Mouse (Mus musculus) hindbrain, embryonic 12.5 days (tissue): ENCODE data around the gene P4ha2. TPM values are rescaled to one million over a fixed set of nuclear protein-coding genes. Genes with fewer than 3 reads are reported as not detected.

ENCODE experiments used
- ATAC-seq: fragments of 200-750 bp; cut with Nextera tagmentation; 2 replicates; pipeline ENCODE4 v1.8.0; 2017; ENCODE audit warnings: moderate TSS enrichment; ENCODE audit not compliant: low FRiP score
- H3K27ac ChIP-seq: fragments of 300-500 bp; sonication (generic); 2 replicates; pipeline ENCODE4 v1.5.1; 2016; ENCODE audit warnings: mild to moderate bottlenecking
- H3K27me3 ChIP-seq: fragments of 300-500 bp; sonication (generic); 2 replicates; pipeline ENCODE4 v1.6.1; 2016; ENCODE audit warnings: mild to moderate bottlenecking
- H3K36me3 ChIP-seq: fragments of 300-500 bp; sonication (generic); 2 replicates; pipeline ENCODE4 v1.6.1; 2016; ENCODE audit warnings: mild to moderate bottlenecking
- H3K4me1 ChIP-seq: fragments of 300-500 bp; sonication (generic); 2 replicates; pipeline ENCODE4 v1.6.1; 2016
- H3K4me2 ChIP-seq: fragments of 300-500 bp; sonication (generic); replicated peaks from 2 replicates; pipeline ENCODE4 v1.6.1; 2016; ENCODE audit warnings: mild to moderate bottlenecking
- H3K4me3 ChIP-seq: fragments of 300-500 bp; sonication (generic); 2 replicates; pipeline ENCODE4 v1.5.1; 2016; ENCODE audit warnings: mild to moderate bottlenecking
- H3K9ac ChIP-seq: fragments of 300-500 bp; sonication (generic); 2 replicates; pipeline ENCODE4 v1.6.1; 2016; ENCODE audit warnings: mild to moderate bottlenecking, moderate library complexity
- H3K9me3 ChIP-seq: fragments of 300-500 bp; sonication (generic); replicated peaks from 2 replicates; pipeline ENCODE4 v1.6.1; 2016; ENCODE audit warnings: mild to moderate bottlenecking
- WGBS: fragments of 180-500 bp; shearing (Covaris S2); methylation state at CpG from one replicate; pipeline ENCODE4 v1.1.7; 2016; 5-methylcytosine and 5-hydroxymethylcytosine counted together
- polyA plus RNA-seq: library from polyadenylated mRNA; unstranded; fragments of >200 nt; fragmentation: Nextera tagmentation; extraction: Ambion mirVana; gene quantifications from 2 replicates; pipeline ENCODE4 v1.2.1, GENCODE M21; 2016

The P4ha2 gene
- polyA plus RNA-seq, 1 experiment from 2014 or later, result 27.0 TPM

DNA sequence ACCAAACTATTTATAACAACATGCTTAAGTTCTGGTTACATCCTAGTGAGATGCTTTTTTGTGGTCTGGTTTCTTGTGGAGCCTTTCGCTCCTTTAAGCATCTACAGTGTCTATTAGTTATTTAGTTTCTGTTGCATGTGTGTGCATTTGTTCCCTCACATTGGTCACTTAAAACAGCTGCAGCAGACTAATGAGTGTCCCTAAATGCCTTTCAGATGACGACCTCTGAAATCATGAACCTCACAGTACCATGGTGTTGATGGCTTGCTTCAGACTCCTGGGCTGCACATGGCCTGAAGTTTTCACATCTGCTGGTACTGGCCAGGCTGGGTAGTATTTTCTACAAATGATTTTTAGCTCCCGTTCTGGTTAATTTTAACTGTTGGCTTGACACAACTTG lies 53.1 kb downstream of the P4ha2 start:
- no peaks in the 10 kb centered on the region for H3K36me3 ChIP-seq
- no peak overlapping the region for H3K27ac ChIP-seq
- no peak overlapping the region for H3K9ac ChIP-seq
- no peaks in the 10 kb centered on the region for H3K27me3 ChIP-seq
- no peak for ATAC-seq
- no peaks in the 10 kb centered on the region for H3K4me1 ChIP-seq
- no peak overlapping the region for H3K4me2 ChIP-seq
- H3K4me3 ChIP-seq, result no peak overlapping the region
- H3K9me3 ChIP-seq, result no peaks in the 10 kb centered on the region
- WGBS, result 83% methylated on average over 3 of the region's 3 CpGs

DNA sequence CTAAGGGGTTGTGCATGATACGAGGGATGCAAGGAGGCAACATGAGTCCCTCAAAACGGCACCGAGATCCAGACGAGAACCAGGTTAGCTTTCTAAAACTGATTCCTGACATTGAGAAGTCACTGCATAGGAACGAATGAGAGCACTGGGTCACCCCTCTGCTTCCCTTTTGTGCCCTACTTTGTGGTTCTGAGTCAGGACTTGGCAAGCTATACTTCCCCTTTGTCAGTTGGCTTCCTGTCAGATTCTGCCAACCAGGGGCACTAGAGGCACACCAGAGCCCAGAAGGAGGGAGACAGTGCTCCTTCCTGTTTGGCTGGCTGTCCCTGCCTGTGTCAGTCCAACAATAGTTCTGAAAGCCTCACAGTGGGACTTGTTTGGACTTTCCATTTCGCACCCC lies 56.0 kb downstream of the P4ha2 start:
- no peaks in the 10 kb centered on the region for H3K27me3 ChIP-seq
- ATAC-seq, result no peak
- H3K9me3 ChIP-seq, result no peaks in the 10 kb centered on the region
- no peak overlapping the region for H3K27ac ChIP-seq
- H3K9ac ChIP-seq, result no peak overlapping the region
- H3K4me2 ChIP-seq, result no peak overlapping the region
- H3K36me3 ChIP-seq, result no peaks in the 10 kb centered on the region
- no peak overlapping the region for H3K4me3 ChIP-seq
- WGBS, result 89% methylated on average over 6 of the region's 6 CpGs
- no peaks in the 10 kb centered on the region for H3K4me1 ChIP-seq

DNA sequence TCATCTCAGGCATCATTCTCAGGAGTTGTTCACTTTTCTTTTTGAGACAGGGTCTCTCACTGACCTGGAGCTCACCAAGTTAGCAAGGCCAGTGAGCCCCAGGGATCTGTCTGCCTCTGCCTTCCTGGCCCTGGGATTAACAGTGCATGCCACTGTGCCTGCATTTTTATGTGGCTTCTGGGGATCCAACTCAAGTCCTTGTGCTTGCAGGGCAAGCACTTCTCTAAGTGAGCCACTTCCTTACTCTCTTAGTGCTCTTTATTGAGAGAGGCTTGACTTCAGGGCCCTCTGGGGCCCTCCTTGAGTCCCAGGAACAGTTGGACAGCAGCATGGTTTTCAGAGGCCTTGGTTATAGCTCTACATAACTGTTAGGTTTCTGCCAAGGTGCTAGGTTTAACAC lies 56.6 kb downstream of the P4ha2 start:
- no peak for ATAC-seq
- Histone ChIP-seq H3K27me3 (no peaks in the 10 kb centered on the region), H3K27ac (no peak overlapping the region), H3K4me3 (no peak overlapping the region), H3K36me3 (no peaks in the 10 kb centered on the region), H3K9ac (no peak overlapping the region), H3K9me3 (no peaks in the 10 kb centered on the region), H3K4me1 (no peaks in the 10 kb centered on the region), H3K4me2 (no peak overlapping the region)

DNA sequence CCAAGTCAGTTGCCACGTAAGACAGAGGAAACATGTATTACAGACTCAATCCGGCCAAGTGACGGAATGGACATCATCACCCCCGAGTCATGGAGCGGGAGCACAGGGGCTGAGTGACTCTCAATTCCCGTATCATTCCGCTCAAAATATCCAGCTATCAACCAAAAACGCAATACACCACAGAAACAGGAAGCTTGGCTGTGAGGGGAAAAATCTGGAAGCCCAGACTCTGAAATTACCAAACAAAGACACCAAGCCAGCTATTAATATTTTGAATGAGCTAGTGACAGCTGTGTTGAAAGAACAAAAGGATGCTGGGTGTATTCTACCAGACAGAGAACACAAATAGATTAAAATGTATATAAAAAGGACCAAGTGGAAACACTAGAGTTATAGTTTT lies 57.7 kb downstream of the P4ha2 start:
- no peak overlapping the region for H3K27ac ChIP-seq
- H3K27me3 ChIP-seq, result no peaks in the 10 kb centered on the region
- no peak for ATAC-seq
- H3K4me2 ChIP-seq, result no peak overlapping the region
- 90% methylated on average over 8 of the region's 8 CpGs for WGBS
- no peak overlapping the region for H3K4me3 ChIP-seq
- H3K4me1 ChIP-seq, result no peaks in the 10 kb centered on the region
- H3K9me3 ChIP-seq, result no peaks in the 10 kb centered on the region
- no peak overlapping the region for H3K9ac ChIP-seq
- H3K36me3 ChIP-seq, result no peaks in the 10 kb centered on the region

DNA sequence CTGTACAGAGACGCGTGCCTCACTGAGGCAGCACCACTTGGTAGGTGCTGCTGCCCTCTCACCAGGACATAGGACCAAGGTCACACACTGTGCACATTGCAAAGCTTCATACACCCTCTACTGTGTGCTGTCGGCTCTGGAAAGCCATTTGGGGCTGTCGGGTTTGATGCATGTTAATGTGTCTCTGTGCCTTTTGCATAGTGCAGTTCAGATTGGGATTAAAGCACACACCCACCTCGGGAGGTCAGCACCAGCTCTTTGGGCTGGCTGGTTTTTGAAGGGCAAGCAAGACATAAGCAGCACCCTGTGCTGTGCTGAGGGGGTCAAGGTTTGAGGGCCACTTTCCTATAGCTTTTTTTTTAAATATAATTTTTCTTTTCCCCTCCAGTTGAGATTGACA lies 60.5 kb downstream of the P4ha2 start:
- no peak for ATAC-seq
- no peak overlapping the region for H3K9ac ChIP-seq
- H3K4me3 ChIP-seq, result no peak overlapping the region
- H3K4me1 ChIP-seq, result no peaks in the 10 kb centered on the region
- no peaks in the 10 kb centered on the region for H3K9me3 ChIP-seq
- no peak overlapping the region for H3K4me2 ChIP-seq
- H3K27me3 ChIP-seq, result no peaks in the 10 kb centered on the region
- WGBS, result 83% methylated on average over 5 of the region's 5 CpGs
- H3K36me3 ChIP-seq, result no peaks in the 10 kb centered on the region
- no peak overlapping the region for H3K27ac ChIP-seq

DNA sequence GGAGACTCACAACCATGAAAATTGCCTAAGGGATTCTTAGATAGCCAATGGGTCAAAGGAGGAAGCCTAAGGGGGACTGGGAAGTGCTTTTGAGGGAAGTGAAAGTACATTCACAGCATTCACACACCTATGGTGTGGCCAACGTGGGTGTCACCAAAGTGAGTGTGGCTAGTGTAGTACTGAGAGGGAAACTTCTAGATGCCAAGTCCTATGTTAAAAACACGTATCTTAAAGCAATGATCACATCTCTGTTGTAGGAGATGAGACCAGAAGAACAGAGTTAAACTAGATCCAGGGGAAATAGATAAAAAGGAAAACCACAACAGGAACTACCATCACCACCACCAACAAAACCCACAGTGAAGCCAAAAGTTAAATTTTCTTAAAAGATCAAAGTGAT lies 61.0 kb downstream of the P4ha2 start:
- H3K4me2 ChIP-seq, result no peak overlapping the region
- 65% methylated on average over 2 of the region's 2 CpGs for WGBS
- H3K4me3 ChIP-seq, result no peak overlapping the region
- H3K27me3 ChIP-seq, result no peaks in the 10 kb centered on the region
- ATAC-seq, result no peak
- no peaks in the 10 kb centered on the region for H3K4me1 ChIP-seq
- no peak overlapping the region for H3K27ac ChIP-seq
- H3K9me3 ChIP-seq, result no peaks in the 10 kb centered on the region
- H3K9ac ChIP-seq, result no peak overlapping the region
- no peaks in the 10 kb centered on the region for H3K36me3 ChIP-seq

DNA sequence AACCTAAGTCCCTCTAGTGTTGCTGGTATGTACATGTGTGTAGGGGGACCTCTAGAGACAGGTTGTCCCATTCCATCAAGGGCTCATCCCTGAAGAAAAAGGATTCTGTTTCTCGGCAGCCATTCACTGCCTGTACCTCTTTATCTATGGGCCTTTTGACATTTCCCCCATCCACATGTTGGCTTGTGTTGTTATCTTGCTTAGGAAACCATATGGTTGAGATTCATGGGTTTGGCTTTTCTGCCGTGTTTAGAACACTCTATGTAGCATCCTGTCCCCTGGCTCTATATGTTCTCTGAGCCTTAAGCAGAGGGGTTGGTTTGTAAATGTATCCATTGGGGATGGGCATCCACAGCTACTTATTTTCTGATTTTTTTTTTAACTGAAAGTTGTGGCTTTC lies 61.6 kb downstream of the P4ha2 start:
- no peak overlapping the region for H3K4me3 ChIP-seq
- H3K9ac ChIP-seq, result no peak overlapping the region
- H3K9me3 ChIP-seq, result no peaks in the 10 kb centered on the region
- H3K36me3 ChIP-seq, result no peaks in the 10 kb centered on the region
- WGBS, result 87% methylated on average over 2 of the region's 2 CpGs
- H3K27ac ChIP-seq, result no peak overlapping the region
- no peak for ATAC-seq
- H3K4me1 ChIP-seq, result no peaks in the 10 kb centered on the region
- H3K4me2 ChIP-seq, result no peak overlapping the region
- no peaks in the 10 kb centered on the region for H3K27me3 ChIP-seq

DNA sequence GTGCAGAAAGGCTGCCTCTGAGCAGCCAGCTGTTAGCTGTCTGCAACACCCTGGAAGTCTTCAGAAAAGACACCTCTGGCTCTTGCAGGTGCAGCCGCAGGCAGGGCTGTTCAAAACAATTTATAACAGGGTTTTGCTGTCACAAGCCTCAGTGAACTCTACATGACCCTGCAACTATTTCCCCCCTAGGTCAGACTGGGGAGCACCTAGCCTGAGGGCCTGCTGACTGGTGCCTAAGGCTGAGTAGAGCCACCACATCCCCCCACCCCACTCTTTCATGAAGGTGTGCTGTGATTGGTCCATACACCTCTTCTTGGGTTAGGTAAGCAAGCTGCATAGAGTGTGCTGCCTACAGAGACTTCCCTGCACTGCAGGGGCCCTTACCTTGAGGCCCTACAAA lies 63.1 kb downstream of the P4ha2 start:
- no peak overlapping the region for H3K4me2 ChIP-seq
- H3K36me3 ChIP-seq, result no peaks in the 10 kb centered on the region
- ATAC-seq, result no peak
- no peaks in the 10 kb centered on the region for H3K27me3 ChIP-seq
- H3K4me1 ChIP-seq, result no peaks in the 10 kb centered on the region
- H3K27ac ChIP-seq, result no peak overlapping the region
- WGBS, result 23% methylated on average over 1 of the region's 1 CpGs
- H3K4me3 ChIP-seq, result no peak overlapping the region
- H3K9me3 ChIP-seq, result no peaks in the 10 kb centered on the region
- no peak overlapping the region for H3K9ac ChIP-seq

DNA sequence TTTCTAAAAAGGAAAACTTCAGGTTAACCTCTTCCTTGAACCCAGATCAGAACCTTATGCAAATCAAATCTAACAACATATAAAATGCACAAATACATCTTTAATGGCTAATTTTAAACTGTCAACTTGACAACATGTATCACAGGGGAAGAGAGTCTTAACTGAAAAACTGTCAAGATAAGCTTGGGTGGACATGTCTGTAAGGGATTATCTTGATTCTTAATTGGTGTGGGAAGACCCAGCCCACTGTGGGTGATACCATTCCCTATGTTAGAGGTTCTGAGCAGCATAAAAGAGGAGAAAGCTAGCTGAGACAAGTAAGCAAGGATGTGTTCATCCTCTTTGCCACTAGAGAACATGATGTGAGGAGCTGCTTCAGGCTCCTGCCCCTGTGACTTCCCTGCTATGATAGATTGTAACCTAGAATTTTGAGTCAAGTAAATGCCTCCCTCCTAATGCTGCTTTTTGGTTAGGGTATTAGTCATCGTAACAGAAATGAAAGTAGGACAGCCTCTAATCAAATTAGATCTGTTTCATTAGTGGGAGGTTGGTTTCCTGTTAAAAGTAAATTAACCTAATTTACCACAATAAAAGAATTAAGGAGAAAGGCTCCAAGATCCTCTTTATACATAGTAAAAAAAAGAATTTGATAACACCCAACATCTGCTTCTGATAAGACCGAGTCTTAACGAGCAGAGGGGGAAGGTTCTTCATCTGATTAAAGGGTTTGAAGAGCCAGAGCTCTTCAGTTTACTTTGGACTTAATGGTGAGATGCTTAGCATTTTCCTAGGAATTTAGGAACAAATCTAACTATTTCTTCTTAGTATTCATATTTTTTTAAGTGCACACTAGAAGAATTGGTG lies 69.8 kb downstream of the P4ha2 start:
- Histone ChIP-seq H3K27me3 (no peaks in the 10 kb centered on the region), H3K9me3 (no peaks in the 10 kb centered on the region), H3K9ac (no peak overlapping the region), H3K36me3 (no peaks in the 10 kb centered on the region), H3K27ac (no peak overlapping the region), H3K4me1 (no peaks in the 10 kb centered on the region), H3K4me2 (no peak overlapping the region), H3K4me3 (no peak overlapping the region)
- ATAC-seq, result no peak
- 88% methylated on average over 3 of the region's 3 CpGs for WGBS

DNA sequence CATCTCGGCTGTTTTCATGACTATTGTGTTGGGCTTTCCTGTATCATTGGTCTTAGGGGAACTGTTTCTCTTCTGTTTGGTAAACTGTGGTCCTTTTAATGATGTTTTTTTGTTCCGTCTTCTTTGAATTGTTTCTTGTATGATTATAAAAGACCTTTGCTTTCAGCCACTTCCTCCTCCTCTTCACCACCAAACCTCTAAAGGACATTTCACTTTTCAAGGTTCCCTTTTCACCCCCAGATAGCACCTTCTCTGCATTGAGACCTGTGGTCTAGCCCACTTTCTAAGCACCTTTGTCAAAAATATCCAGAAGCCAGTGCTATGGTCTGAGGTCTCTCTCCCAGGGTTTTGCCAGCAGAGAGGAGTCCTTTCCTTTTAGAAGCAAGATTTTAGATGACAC lies 71.3 kb downstream of the P4ha2 start:
- Histone ChIP-seq H3K9me3 (no peaks in the 10 kb centered on the region), H3K4me1 (no peaks in the 10 kb centered on the region), H3K27ac (no peak overlapping the region), H3K4me2 (no peak overlapping the region), H3K27me3 (no peaks in the 10 kb centered on the region), H3K36me3 (no peaks in the 10 kb centered on the region), H3K4me3 (no peak overlapping the region), H3K9ac (no peak overlapping the region)
- WGBS, result 84% methylated on average over 2 of the region's 2 CpGs
- ATAC-seq, result no peak

DNA sequence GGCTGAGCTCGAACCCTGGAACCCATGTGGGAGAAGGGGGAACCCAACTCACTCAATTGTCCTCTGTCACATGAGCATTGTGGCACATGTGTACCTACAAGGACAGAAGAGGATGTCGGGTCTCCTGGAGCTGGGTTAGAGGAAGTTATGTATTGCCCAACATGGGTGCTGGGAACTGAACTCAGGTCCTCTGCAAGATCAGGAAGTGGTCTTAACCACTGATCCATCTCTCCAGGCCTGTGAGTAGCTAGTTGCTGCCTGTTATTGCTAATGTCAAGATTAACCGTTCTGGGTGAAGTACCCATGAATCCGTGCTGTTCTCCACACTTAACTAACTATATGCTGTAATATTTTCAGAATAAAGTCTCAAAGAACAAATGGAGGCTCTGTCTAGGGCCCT lies 74.3 kb downstream of the P4ha2 start:
- no peak overlapping the region for H3K4me3 ChIP-seq
- no peaks in the 10 kb centered on the region for H3K36me3 ChIP-seq
- H3K4me2 ChIP-seq, result no peak overlapping the region
- H3K27ac ChIP-seq, result no peak overlapping the region
- WGBS, result 94% methylated on average over 4 of the region's 4 CpGs
- no peaks in the 10 kb centered on the region for H3K4me1 ChIP-seq
- no peak for ATAC-seq
- H3K9ac ChIP-seq, result no peak overlapping the region
- no peaks in the 10 kb centered on the region for H3K9me3 ChIP-seq
- no peaks in the 10 kb centered on the region for H3K27me3 ChIP-seq

DNA sequence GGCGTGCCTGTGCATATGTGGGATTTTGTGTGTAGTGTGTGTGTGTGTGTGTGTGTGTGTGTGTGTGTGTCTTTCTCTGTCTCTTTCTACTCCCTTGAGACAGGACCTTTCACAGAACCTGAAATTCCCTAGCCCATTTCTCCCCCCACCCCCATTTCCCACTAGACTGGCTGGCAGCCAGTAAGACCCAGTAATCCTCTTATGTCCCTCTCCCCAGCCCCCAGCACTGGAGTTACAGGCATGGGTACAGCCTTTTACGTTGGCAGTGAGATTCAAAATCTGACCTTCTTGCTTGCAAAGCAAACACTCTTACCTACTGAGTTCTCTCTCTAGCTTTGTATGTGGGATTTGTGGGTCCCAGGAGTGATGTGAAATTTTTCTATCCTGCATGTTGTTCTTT lies 75.0 kb downstream of the P4ha2 start:
- no peak for ATAC-seq
- Histone ChIP-seq H3K27me3 (no peaks in the 10 kb centered on the region), H3K9ac (no peak overlapping the region), H3K4me3 (no peak overlapping the region), H3K4me1 (no peaks in the 10 kb centered on the region), H3K27ac (no peak overlapping the region), H3K4me2 (no peak overlapping the region), H3K9me3 (no peaks in the 10 kb centered on the region), H3K36me3 (no peaks in the 10 kb centered on the region)
- whole genome bisulfite sequencing, result 72% methylated on average over 2 of the region's 2 CpGs
